Mouse (Mus musculus) heart, embryonic 13.5 days (tissue): ENCODE measurements around the gene Nop10. TPM values are rescaled to one million over a fixed set of nuclear protein-coding genes. Genes with fewer than 3 reads are reported as not detected.

Experiments used
- ATAC-seq: fragments of 200-750 bp; cut with Nextera tagmentation; 2 replicates; pipeline ENCODE4 v1.8.0; 2017; ENCODE audit warnings: moderate TSS enrichment; ENCODE audit not compliant: insufficient number of reproducible peaks, low FRiP score, low TSS enrichment; ENCODE audit errors: extremely low read depth
- H3K27ac ChIP-seq: fragments of 300-500 bp; sonication (generic); replicated peaks from 2 replicates; pipeline ENCODE4 v1.5.1; 2015; ENCODE audit warnings: moderate library complexity, mild to moderate bottlenecking, inconsistent platforms
- H3K27me3 ChIP-seq: fragments of 300-500 bp; sonication (generic); replicated peaks from 2 replicates; pipeline ENCODE4 v1.6.1; 2015; ENCODE audit warnings: mild to moderate bottlenecking, inconsistent platforms
- H3K36me3 ChIP-seq: fragments of 300-500 bp; sonication (generic); 2 replicates; pipeline ENCODE4 v1.6.1; 2015; ENCODE audit warnings: mild to moderate bottlenecking, inconsistent platforms
- H3K4me1 ChIP-seq: fragments of 300-500 bp; sonication (generic); 2 replicates; pipeline ENCODE4 v1.6.1; 2015; ENCODE audit warnings: inconsistent platforms
- H3K4me2 ChIP-seq: fragments of 300-500 bp; sonication (generic); 2 replicates; pipeline ENCODE4 v1.6.1; 2015; ENCODE audit warnings: inconsistent platforms, mild to moderate bottlenecking, moderate library complexity
- H3K4me3 ChIP-seq: fragments of 300-500 bp; sonication (generic); 2 replicates; pipeline ENCODE4 v1.5.1; 2015; ENCODE audit warnings: moderate library complexity, mild to moderate bottlenecking, inconsistent platforms
- H3K9ac ChIP-seq: fragments of 300-500 bp; sonication (generic); 2 replicates; pipeline ENCODE4 v1.6.1; 2015; ENCODE audit warnings: inconsistent platforms, mild to moderate bottlenecking, moderate library complexity
- H3K9me3 ChIP-seq: fragments of 300-500 bp; sonication (generic); 2 replicates; pipeline ENCODE4 v1.6.1; 2016; ENCODE audit warnings: inconsistent platforms
- WGBS: fragments of 180-500 bp; shearing (Covaris S2); methylation state at CpG from one replicate; pipeline ENCODE4 v1.1.7; 2015; ENCODE audit warnings: mixed read lengths; 5-methylcytosine and 5-hydroxymethylcytosine counted together
- polyA plus RNA-seq: library from polyadenylated mRNA; unstranded; fragments of >200 nt; fragmentation: Nextera tagmentation; extraction: Ambion mirVana; gene quantifications from 2 replicates; pipeline ENCODE4 v1.2.1, GENCODE M21; 2015

Gene Nop10
- polyA plus RNA-seq, 1 experiment from 2014 or later, result 155 TPM

DNA sequence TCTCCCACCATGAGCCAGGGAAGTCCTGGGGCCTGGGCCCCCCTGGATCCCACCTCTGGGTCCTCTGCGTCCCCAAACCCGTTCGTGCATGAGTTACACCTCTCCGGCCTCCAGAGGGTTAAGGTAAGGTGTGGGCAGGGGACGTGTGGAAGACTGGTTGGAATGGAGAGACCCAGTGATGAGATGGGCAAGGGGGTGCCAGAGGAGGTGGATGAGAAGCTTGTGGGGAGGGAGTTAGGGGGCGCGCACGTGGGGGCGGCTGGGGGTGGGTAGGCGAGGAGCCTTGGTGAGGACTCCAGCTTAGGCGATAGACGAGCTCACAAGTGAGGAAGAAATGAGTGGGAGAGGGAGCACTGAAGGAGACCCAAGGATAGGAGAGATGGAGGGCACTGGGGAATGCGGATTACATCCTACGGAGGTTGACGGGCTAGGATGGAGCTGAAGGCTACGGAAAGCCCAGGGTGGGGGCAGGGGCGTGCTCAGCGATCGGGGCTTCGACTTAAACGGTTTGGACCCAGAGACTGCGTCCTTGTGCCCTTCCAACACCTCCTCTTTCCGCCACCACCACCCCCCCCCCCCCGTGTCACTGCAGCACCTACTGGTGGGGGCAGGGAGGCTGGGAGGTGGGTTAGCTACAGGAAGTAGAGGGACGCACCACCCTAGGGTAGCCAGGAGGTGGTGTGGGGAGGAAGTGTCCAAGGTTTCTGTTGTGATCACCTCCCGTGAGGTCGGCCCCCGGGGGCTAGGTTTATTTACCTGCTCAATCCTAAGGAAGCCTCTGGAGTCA lies 21.6 kb upstream of the Nop10 start:
- peak; percentile 25; the same call in 1 of the 2 replicates for ATAC-seq
- no peaks in the 10 kb centered on the region; the same call in 1 of the 2 replicates for H3K27me3 ChIP-seq
- WGBS, result under 1% methylated on average over 28 of the region's 28 CpGs

DNA sequence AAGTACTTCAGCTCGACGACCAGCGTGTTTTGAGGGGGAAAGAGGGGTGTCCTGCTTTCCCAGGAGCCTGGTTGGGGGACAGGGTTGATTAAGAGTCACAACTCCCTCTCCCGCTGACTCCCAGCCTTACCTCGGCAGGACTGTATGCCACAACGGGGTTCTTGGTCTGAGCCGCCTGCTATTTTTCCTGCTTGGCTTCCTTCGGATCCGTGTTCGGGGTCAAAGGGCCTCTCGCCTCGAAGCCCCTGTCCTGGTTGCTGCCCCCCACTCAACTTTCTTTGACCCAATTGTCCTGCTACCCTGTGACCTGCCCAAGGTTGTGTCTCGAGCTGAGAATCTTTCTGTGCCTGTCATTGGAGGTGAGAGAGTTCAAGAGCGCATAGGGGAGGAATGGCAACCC lies 19.9 kb upstream of the Nop10 start:
- Histone ChIP-seq H3K36me3 (peaks cover 34% of the 10 kb centered on the region), H3K4me2 (no peak overlapping the region), H3K4me3 (no peak overlapping the region), H3K9me3 (no peaks in the 10 kb centered on the region), H3K27ac (no peak overlapping the region), H3K9ac (no peak overlapping the region), H3K4me1 (peaks cover 18% of the 10 kb centered on the region), H3K27me3 (no peaks in the 10 kb centered on the region; the same call in 1 of the 2 replicates)
- ATAC-seq, result no peak
- 75% methylated on average over 14 of the region's 14 CpGs for WGBS

More for the DNA sequence above, 21.6 kb upstream of the Nop10 start:
- Histone ChIP-seq H3K4me2 (peak overlapping the region; percentile 97), H3K9me3 (no peaks in the 10 kb centered on the region), H3K27ac (peak overlapping the region; percentile 91), H3K4me3 (peak overlapping the region; percentile 91), H3K36me3 (peaks cover 20% of the 10 kb centered on the region), H3K4me1 (peaks cover 18% of the 10 kb centered on the region), H3K9ac (peak overlapping the region; percentile 89)

DNA sequence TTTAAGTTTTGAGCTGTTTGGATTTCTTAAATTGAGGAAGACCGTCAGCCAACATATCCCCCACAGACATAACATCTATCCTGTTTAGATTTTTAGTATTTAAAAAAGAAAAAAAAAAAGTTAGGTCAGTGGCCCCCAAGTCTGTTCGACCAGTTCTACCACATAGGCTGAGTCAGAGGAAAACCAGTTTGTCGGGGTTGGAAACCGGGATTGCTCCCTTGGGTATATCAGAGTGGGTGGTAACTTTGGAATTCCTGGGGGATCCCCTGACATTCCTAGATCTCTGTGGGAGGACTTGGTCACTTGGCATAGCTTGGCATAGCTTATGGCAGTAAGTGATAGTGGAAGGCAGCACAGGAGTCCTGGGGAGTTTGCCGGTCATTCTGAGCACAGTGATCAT lies 16.4 kb upstream of the Nop10 start:
- peaks cover 10% of the 10 kb centered on the region for H3K4me1 ChIP-seq
- no peak overlapping the region for H3K27ac ChIP-seq
- H3K9me3 ChIP-seq, result no peaks in the 10 kb centered on the region
- ATAC-seq, result no peak
- H3K36me3 ChIP-seq, result peaks cover 37% of the 10 kb centered on the region
- no peak overlapping the region for H3K9ac ChIP-seq
- no peak overlapping the region for H3K4me2 ChIP-seq
- WGBS, result 82% methylated on average over 5 of the region's 5 CpGs
- no peaks in the 10 kb centered on the region for H3K27me3 ChIP-seq
- no peak overlapping the region for H3K4me3 ChIP-seq

DNA sequence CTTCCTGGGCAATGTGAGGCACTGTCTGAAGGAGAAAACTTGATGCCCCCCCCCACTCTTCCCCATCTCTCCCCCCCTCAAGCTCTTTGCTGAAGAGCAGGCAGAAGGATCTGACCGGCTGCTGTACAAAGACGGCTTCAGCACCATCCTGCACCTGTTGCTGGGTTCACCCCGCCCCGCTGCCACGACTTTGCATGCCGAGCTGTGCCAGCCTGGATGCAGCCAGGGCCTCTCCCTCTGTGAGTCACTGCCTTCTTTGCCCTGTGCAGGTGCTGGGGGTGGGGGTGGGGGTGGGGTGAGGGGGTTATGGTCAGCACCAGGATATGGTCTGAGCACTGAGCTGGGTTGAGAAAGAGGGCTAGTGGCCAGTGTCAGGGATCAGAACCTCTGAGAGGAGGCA lies 15.5 kb upstream of the Nop10 start:
- no peak overlapping the region for H3K4me3 ChIP-seq
- no peak for ATAC-seq
- no peaks in the 10 kb centered on the region for H3K27me3 ChIP-seq
- H3K4me1 ChIP-seq, result peaks cover 1% of the 10 kb centered on the region
- H3K36me3 ChIP-seq, result peaks cover 37% of the 10 kb centered on the region
- no peak overlapping the region for H3K9ac ChIP-seq
- 89% methylated on average over 6 of the region's 6 CpGs for WGBS
- no peak overlapping the region for H3K27ac ChIP-seq
- H3K9me3 ChIP-seq, result no peaks in the 10 kb centered on the region
- H3K4me2 ChIP-seq, result no peak overlapping the region

DNA sequence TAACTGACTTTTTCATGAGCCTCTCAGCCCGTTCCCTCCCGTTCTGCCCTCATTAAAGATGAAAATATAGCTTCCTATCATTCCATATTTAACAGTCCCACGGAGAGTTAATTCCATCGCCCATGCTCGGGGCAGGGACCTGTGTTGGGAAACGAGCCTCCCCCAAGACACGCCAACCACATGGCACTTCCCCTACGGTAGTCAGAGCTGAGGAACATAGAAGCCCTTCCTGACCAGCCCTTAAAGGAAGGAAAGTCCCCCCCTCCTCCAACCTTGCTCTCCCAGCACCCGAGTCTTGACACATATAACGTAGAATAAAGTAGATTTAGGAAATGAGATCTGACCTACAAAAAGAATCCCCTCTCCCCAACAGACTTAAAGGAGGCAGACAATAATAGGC lies 14.4 kb upstream of the Nop10 start:
- no peaks in the 10 kb centered on the region for H3K4me1 ChIP-seq
- H3K4me3 ChIP-seq, result no peak overlapping the region
- peaks cover 37% of the 10 kb centered on the region for H3K36me3 ChIP-seq
- no peak overlapping the region for H3K4me2 ChIP-seq
- H3K9me3 ChIP-seq, result no peaks in the 10 kb centered on the region
- ATAC-seq, result no peak
- H3K27me3 ChIP-seq, result no peaks in the 10 kb centered on the region
- H3K27ac ChIP-seq, result no peak overlapping the region
- no peak overlapping the region for H3K9ac ChIP-seq
- 79% methylated on average over 10 of the region's 10 CpGs for WGBS

DNA sequence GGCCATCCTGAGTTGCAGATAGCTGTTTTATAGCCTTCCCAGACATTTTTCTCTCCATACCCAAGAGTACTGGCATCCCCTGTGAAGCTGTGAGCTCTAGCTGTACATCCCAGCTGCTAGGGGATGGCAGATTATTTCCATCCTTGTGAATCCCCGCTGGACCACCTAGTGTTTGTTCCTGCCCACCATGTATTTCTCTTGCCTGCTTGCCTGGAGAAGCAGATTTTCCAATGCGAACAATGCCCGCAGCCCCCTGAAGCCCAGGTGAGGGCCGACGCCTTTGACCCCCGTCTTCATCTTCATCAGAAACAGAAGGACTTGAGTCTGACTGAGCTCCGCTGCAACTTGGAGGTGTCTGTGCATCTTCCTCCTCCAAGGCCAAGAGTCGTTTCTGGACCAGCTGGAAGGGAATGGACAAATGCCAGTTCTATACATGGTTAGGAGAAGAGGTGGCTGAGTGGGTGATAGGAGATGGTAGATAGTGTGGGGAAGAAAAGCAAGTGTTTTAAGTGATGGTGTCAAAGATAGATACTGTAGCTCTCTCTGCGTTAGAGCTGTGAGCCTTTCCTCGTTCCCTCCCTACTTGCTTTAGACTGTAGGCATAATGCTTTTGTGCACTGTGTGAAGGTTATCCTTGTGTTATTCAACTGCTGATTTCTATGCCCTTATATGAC lies 11.8 kb upstream of the Nop10 start:
- Histone ChIP-seq H3K4me2 (no peak overlapping the region), H3K9me3 (no peaks in the 10 kb centered on the region), H3K4me3 (no peak overlapping the region), H3K27me3 (no peaks in the 10 kb centered on the region), H3K36me3 (peaks cover 17% of the 10 kb centered on the region), H3K4me1 (no peaks in the 10 kb centered on the region), H3K9ac (no peak overlapping the region), H3K27ac (no peak overlapping the region)
- 75% methylated on average over 10 of the region's 10 CpGs for WGBS
- no peak for ATAC-seq

DNA sequence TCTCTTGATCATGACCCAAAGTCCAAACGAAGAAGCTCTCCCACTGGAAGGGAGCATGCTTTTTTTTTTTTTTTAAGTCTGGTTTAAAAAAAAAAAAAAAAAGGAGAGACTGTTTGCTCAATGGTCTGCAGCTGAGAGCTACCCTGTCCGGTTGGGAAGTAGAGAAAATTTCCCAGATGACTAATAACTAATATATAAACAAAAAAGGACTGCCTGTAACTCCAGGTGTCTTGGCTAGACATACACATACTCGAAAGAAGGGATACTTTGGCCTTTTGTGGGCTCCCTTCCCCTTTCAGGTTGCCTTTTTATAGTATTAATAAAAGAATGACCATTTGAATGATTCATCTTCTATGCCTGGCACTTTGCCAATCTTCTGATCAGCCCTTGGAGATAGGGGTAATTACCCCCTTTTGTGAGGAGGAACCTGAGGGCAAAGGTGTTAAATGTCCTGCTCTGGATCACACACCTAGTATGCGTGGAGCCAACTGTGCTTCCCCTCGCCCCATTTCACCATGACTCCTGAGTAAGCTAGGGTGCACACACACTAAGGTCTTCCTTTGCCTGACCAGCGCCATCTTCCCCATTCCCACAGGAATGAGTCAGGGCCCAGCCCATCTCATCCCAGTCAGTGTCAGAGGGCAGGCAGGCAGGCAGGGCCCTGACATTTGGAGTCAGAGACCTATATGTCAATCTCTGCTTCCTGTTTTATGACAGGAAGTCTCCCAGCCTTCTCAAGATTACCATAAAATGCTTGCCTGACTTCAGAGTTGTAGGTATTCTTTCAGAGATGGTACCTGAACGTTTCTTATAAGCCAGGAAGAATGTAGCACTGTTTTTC lies 6.8 kb upstream of the Nop10 start:
- 68% methylated on average over 7 of the region's 7 CpGs for WGBS

DNA sequence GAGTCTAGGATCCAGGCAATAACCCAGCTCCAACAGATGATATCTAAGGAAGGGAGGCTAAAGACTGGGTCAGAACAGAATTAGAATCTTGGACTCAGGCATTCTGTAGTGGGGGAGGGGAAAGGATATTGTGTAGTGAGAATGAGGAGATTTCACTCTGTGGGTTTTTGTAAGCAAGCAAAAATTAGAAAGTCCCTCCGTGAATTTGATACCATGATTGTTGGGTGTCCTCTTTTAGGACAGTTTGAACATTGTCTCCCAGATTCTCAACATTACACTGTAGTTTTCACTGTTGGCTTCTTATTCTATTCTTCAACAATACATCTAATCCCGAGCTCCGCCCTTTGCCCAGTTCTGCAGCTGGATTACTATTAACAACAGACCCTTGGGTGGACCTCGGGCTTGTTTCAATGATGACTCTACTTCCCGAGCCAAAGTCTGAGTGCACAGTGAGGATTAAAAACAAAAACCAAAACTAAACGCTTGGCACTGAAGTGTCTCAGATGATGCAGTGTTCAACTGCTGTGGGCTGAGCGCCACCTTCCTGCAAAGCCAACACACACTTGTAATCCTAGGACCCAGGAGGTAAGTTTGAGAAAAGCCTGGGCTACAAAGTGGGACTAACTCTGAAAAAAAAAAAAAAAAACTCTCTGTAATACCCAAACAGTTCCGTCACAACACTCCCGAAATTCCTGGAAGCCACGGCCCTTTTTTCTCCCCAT lies 2.3 kb upstream of the Nop10 start, which contains the start of gene Nutm1:
Gene Nutm1, minus strand, starts transcription at position 51 of the 722 bp plus-strand sequence.
- Histone ChIP-seq H3K9me3 (no peaks in the 10 kb centered on the region), H3K4me2 (no peak within 1 kb of the TSS), H3K27ac (no peak within 1 kb of the TSS), H3K9ac (no peak within 1 kb of the TSS), H3K4me3 (no peak within 1 kb of the TSS), H3K36me3 (no peaks in the 10 kb centered on the region), H3K4me1 (peaks cover 13% of the 10 kb centered on the region), H3K27me3 (no peaks in the 10 kb centered on the region)
- no peak for ATAC-seq
- 71% methylated on average over 10 of the region's 10 CpGs for WGBS

More for the DNA sequence above, 6.8 kb upstream of the Nop10 start:
- Histone ChIP-seq H3K27me3 (no peaks in the 10 kb centered on the region), H3K4me1 (no peaks in the 10 kb centered on the region), H3K9me3 (no peaks in the 10 kb centered on the region), H3K36me3 (no peaks in the 10 kb centered on the region), H3K4me2 (no peak overlapping the region), H3K27ac (no peak overlapping the region), H3K9ac (no peak overlapping the region), H3K4me3 (no peak overlapping the region)
- no peak for ATAC-seq

DNA sequence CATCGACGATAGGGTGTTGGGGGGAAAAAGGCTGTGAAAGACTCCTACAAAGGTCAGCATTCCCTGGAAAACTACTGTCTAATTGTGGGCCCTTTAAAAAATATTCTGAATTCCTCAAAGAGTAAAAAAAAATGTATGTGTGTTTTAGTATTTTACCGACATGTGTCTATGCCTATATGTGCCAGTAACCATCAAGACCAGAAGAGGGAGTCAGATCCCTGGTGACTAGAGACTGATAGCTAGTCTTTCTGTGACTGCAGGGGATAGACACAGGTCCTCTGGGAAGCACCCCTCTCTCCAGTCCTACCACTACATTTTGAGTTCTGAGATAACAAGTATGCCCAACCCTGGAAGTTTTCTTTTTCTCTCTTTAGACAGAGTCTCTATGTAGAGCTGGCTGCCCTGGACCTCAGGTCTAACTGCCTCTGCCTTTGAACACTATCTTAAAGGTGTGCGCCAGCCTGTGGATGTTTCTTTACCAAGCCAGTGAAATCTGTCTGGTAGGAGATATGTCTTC lies 1.1 kb downstream of the Nop10 start:
- H3K27me3 ChIP-seq, result no peaks in the 10 kb centered on the region
- no peaks in the 10 kb centered on the region for H3K9me3 ChIP-seq
- H3K36me3 ChIP-seq, result no peaks in the 10 kb centered on the region
- peak overlapping the region; percentile 85 for H3K9ac ChIP-seq
- H3K4me1 ChIP-seq, result peaks cover 32% of the 10 kb centered on the region
- H3K27ac ChIP-seq, result no peak overlapping the region
- no peak for ATAC-seq
- 30% methylated on average over 4 of the region's 4 CpGs for WGBS
- H3K4me3 ChIP-seq, result peak overlapping the region; percentile 79
- H3K4me2 ChIP-seq, result peak overlapping the region; percentile 83

DNA sequence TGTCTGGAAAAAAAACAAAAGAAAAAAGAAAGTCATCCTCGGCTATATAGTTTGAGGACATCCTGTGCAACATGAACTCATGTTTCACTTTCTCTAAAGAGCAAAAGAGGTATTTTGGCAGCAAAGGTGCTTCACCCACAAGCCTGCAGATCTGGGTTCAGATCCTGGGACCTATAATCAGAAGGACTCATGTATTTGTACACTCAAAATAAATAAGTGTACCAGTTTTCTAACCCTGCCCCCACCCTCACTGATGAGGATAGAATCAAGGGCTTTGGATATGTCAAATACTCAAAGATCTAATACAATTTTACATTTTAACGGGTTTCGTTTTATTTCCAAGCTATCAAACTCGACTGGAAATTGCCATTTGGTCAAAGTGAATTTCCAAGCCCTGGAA lies 2.6 kb downstream of the Nop10 start:
- WGBS, result 71% methylated on average over 4 of the region's 4 CpGs
- Histone ChIP-seq H3K4me2 (no peak overlapping the region), H3K9me3 (no peaks in the 10 kb centered on the region), H3K36me3 (no peaks in the 10 kb centered on the region), H3K4me3 (no peak overlapping the region), H3K27me3 (no peaks in the 10 kb centered on the region), H3K9ac (no peak overlapping the region), H3K4me1 (peaks cover 42% of the 10 kb centered on the region), H3K27ac (no peak overlapping the region)
- ATAC-seq, result no peak
